Mouse (Mus musculus) embryonic facial prominence, embryonic 15.5 days (tissue): Measurements from ENCODE around the gene Pik3c2a. TPM values are rescaled to one million over a fixed set of nuclear protein-coding genes. Genes with fewer than 3 reads are reported as not detected.
"Not testable (repeated sequence)": the region's sequence is repeated elsewhere in the genome, so short reads cannot be mapped to it uniquely, and the experiment has no call there.

Experiments used
- ATAC-seq: fragments of 200-750 bp; cut with Nextera tagmentation; 2 replicates; pipeline ENCODE4 v1.8.0; 2017; ENCODE audit warnings: low read depth, moderate TSS enrichment; ENCODE audit not compliant: insufficient number of reproducible peaks, low FRiP score, low TSS enrichment
- H3K27ac ChIP-seq: fragments of 300-500 bp; sonication (generic); replicated peaks from 2 replicates; pipeline ENCODE4 v1.5.1; 2015; ENCODE audit warnings: mild to moderate bottlenecking, inconsistent platforms
- H3K27me3 ChIP-seq: fragments of 300-500 bp; sonication (generic); 2 replicates; pipeline ENCODE4 v1.6.1; 2015; ENCODE audit warnings: inconsistent platforms
- H3K36me3 ChIP-seq: fragments of 300-500 bp; sonication (generic); 2 replicates; pipeline ENCODE4 v1.6.1; 2015; ENCODE audit warnings: mild to moderate bottlenecking, inconsistent platforms
- H3K4me1 ChIP-seq: fragments of 300-500 bp; sonication (generic); 2 replicates; pipeline ENCODE4 v1.6.1; 2015; ENCODE audit warnings: inconsistent platforms
- H3K4me2 ChIP-seq: fragments of 300-500 bp; sonication (generic); replicated peaks from 2 replicates; pipeline ENCODE4 v1.6.1; 2015; ENCODE audit warnings: mild to moderate bottlenecking, inconsistent platforms
- H3K4me3 ChIP-seq: fragments of 300-500 bp; sonication (generic); replicated peaks from 2 replicates; pipeline ENCODE4 v1.5.1; 2015; ENCODE audit warnings: mild to moderate bottlenecking, inconsistent platforms
- H3K9ac ChIP-seq: fragments of 300-500 bp; sonication (generic); 2 replicates; pipeline ENCODE4 v1.6.1; 2015; ENCODE audit warnings: inconsistent platforms
- H3K9me3 ChIP-seq: fragments of 300-500 bp; sonication (generic); replicated peaks from 2 replicates; pipeline ENCODE4 v1.6.1; 2016; ENCODE audit warnings: inconsistent platforms
- WGBS: fragments of 180-500 bp; shearing (Covaris S2); methylation state at CpG from one replicate; pipeline ENCODE4 v1.1.7; 2015; 5-methylcytosine and 5-hydroxymethylcytosine counted together
- polyA plus RNA-seq: library from polyadenylated mRNA; unstranded; fragments of >200 nt; fragmentation: Nextera tagmentation; extraction: Ambion mirVana; gene quantifications from 2 replicates; pipeline ENCODE4 v1.2.1, GENCODE M21; 2015

The Pik3c2a gene
- polyA plus RNA-seq, 1 experiment from 2014 or later: 21.2 TPM

GRCm38 (mm10) chr7:116387389-116387788 is 55.9 kb downstream of the Pik3c2a start:
- H3K4me1 ChIP-seq, H3K9me3 ChIP-seq, H3K4me3 ChIP-seq, H3K4me2 ChIP-seq, H3K9ac ChIP-seq, H3K27ac ChIP-seq, H3K27me3 ChIP-seq, ATAC-seq: not testable (repeated sequence)
- WGBS: 91% methylated on average over 2 of the region's 2 CpGs
- H3K36me3 ChIP-seq: 0 out of 2 replicates have a peak, but pooled peaks cover 19% of the 10 kb centered on the region

DNA sequence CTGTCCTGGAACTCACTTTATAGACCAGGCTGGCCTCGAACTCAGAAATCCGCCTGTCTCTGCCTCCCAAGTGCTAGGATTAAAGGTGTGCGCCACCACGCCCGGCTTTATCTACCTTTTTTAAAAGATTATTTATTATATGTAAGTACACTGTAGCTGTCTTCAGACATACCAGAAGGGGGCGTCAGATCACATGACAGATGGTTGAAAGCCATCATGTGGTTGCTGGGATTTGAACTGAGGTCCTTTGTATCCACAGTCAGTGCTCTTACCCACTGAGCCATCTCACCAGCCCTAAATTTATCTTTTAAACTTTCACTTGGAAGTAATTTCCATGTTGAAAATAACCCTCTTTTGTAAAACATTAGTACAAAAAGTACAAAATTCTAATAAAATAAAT is 64.1 kb downstream of the Pik3c2a start:
- H3K9ac ChIP-seq, ATAC-seq, H3K27me3 ChIP-seq, H3K4me3 ChIP-seq, H3K4me1 ChIP-seq, H3K4me2 ChIP-seq, H3K27ac ChIP-seq, H3K9me3 ChIP-seq: not testable (repeated sequence)
- peaks cover 20% of the 10 kb centered on the region for H3K36me3 ChIP-seq
- WGBS: 90% methylated on average over 6 of the region's 6 CpGs

DNA sequence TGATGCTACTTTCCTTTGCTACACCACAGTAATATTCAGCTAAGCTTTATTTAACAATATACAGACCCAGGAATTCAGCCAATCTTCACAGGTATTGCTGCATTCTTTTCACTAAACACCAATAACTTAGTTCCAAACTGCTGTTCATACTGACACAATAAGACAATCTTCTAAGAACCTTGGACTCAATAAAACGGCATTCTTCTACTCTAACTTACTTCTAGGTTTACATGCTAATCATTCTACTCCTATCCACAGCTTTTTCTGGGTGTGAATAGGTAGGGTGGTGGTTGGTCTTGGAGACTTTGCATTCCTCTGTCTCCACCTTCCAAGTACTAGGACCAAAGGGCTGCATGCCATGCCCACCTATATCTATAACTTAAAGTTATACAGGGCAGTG is 69.0 kb downstream of the Pik3c2a start:
- H3K4me1 ChIP-seq: no peaks in the 10 kb centered on the region
- no peaks in the 10 kb centered on the region for H3K9me3 ChIP-seq
- H3K27ac ChIP-seq: no peak overlapping the region
- H3K27me3 ChIP-seq: no peaks in the 10 kb centered on the region
- WGBS: 95% methylated on average over 1 of the region's 1 CpGs
- no peak overlapping the region for H3K4me3 ChIP-seq
- no peak overlapping the region for H3K9ac ChIP-seq
- ATAC-seq: no peak
- H3K4me2 ChIP-seq: no peak overlapping the region
- peaks cover 22% of the 10 kb centered on the region for H3K36me3 ChIP-seq

DNA sequence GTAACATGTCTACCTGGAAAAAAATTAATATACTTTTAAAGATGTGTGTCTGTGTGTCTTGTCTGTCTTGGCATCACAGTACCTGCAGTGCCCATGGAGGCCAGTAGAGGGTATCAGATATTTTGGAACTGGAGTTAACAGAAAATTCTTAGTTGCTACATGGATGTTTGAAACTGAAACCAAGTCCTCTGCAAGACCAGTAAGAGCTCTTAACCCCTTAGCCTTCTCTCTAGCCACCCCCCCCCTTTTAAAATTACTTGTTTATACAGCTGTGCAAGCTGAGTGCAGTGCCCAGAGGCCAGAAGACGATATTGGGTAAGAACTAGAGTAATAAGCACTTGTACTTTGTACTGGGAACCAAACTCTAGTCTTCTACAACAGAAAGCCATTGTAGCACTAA is 107.0 kb downstream of the Pik3c2a start:
- H3K36me3 ChIP-seq: peaks cover 20% of the 10 kb centered on the region
- WGBS: 26% methylated on average over 1 of the region's 1 CpGs
- H3K27ac ChIP-seq: 0 out of 2 replicates have a peak overlapping the region, but pooled peaks have one; percentile 6

GRCm38 (mm10) chr7:116335133-116335532 is 108.1 kb downstream of the Pik3c2a start:
- H3K4me3 ChIP-seq: peak overlapping the region; percentile 80
- H3K36me3 ChIP-seq: peaks cover 29% of the 10 kb centered on the region
- peak overlapping the region; percentile 73 for H3K4me2 ChIP-seq
- no peak for ATAC-seq
- WGBS: 77% methylated on average over 6 of the region's 6 CpGs
- H3K27ac ChIP-seq: no peak overlapping the region
- no peak overlapping the region for H3K9ac ChIP-seq
- peaks cover 11% of the 10 kb centered on the region for H3K4me1 ChIP-seq
- no peaks in the 10 kb centered on the region for H3K9me3 ChIP-seq
- H3K27me3 ChIP-seq: no peaks in the 10 kb centered on the region

More for the DNA sequence above, 107.0 kb downstream of the Pik3c2a start:
- Histone ChIP-seq H3K9ac (no peak overlapping the region), H3K4me2 (no peak overlapping the region), H3K27me3 (no peaks in the 10 kb centered on the region), H3K9me3 (no peaks in the 10 kb centered on the region), H3K4me3 (no peak overlapping the region), H3K4me1 (peaks cover 11% of the 10 kb centered on the region)
- no peak for ATAC-seq

- H3K36me3 ChIP-seq: peaks cover 30% of the 10 kb centered on the region
- no peaks in the 10 kb centered on the region for H3K9me3 ChIP-seq
- ATAC-seq: no peak
- H3K4me2 ChIP-seq: peak overlapping the region; percentile 73
- WGBS: 10% methylated on average over 8 of the region's 8 CpGs
- no peaks in the 10 kb centered on the region for H3K27me3 ChIP-seq
- peak overlapping the region; percentile 91 for H3K9ac ChIP-seq
- peak overlapping the region; percentile 80 for H3K4me3 ChIP-seq
- peaks cover 11% of the 10 kb centered on the region for H3K4me1 ChIP-seq
- H3K27ac ChIP-seq: peak overlapping the region; percentile 76
Measured at GRCm38 (mm10) chr7:116334669-116335038, 108.6 kb downstream of the Pik3c2a start.

GRCm38 (mm10) chr7:116333713-116334668 is 109.3 kb downstream of the Pik3c2a start, which contains the start of gene Rps13:
Gene Rps13 (minus strand): TSS chr7:116334195.
- H3K27ac ChIP-seq: peak within 1 kb of the TSS; percentile 83
- H3K4me2 ChIP-seq: peak within 1 kb of the TSS; percentile 73
- under 1% methylated on average over 78 of the region's 78 CpGs for WGBS
- peak; percentile 99 for ATAC-seq
- H3K9me3 ChIP-seq: no peaks in the 10 kb centered on the region
- H3K9ac ChIP-seq: peak within 1 kb of the TSS; percentile 91
- peaks cover 32% of the 10 kb centered on the region for H3K36me3 ChIP-seq
- peak within 1 kb of the TSS; percentile 80 for H3K4me3 ChIP-seq
- H3K27me3 ChIP-seq: no peaks in the 10 kb centered on the region
- H3K4me1 ChIP-seq: peaks cover 11% of the 10 kb centered on the region

- Histone ChIP-seq H3K4me1 (peaks cover 11% of the 10 kb centered on the region), H3K27me3 (no peaks in the 10 kb centered on the region), H3K36me3 (peaks cover 32% of the 10 kb centered on the region), H3K27ac (no peak overlapping the region), H3K9ac (no peak overlapping the region), H3K9me3 (no peaks in the 10 kb centered on the region), H3K4me3 (no peak overlapping the region), H3K4me2 (no peak overlapping the region)
- WGBS: 82% methylated on average over 2 of the region's 2 CpGs
- no peak for ATAC-seq
Measured at GRCm38 (mm10) chr7:116331246-116331645, 112.0 kb downstream of the Pik3c2a start.

GRCm38 (mm10) chr7:116329858-116330257 is 113.4 kb downstream of the Pik3c2a start:
- H3K27me3 ChIP-seq: no peaks in the 10 kb centered on the region
- no peak for ATAC-seq
- no peaks in the 10 kb centered on the region for H3K9me3 ChIP-seq
- H3K4me1 ChIP-seq: peaks cover 8% of the 10 kb centered on the region
- H3K27ac ChIP-seq: no peak overlapping the region
- no peak overlapping the region for H3K4me3 ChIP-seq
- peaks cover 32% of the 10 kb centered on the region for H3K36me3 ChIP-seq
- WGBS: 89% methylated on average over 4 of the region's 4 CpGs
- H3K9ac ChIP-seq: no peak overlapping the region
- H3K4me2 ChIP-seq: no peak overlapping the region

DNA sequence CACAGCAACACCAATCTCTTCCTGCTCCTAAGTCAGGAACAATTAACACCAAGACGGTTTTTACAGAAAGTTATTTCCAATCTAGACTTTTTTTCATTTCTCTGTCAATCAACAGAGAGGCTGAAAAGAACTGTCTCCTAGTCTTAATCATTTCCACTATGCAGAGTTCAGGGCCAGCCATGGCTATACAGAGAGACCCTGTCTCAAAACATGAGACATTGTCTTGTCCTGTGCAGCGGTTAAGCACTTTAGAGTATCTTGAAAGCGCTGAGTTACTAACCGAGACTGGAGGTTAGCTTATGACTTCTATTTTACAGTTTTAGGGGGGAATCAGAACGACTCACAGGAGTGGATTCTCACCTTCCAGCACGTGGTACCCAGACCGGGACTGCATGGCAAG is 114.5 kb downstream of the Pik3c2a start:
- Histone ChIP-seq H3K4me2 (no peak overlapping the region), H3K9ac (no peak overlapping the region), H3K27me3 (no peaks in the 10 kb centered on the region), H3K36me3 (peaks cover 32% of the 10 kb centered on the region), H3K27ac (no peak overlapping the region), H3K4me1 (peaks cover 8% of the 10 kb centered on the region), H3K9me3 (no peaks in the 10 kb centered on the region), H3K4me3 (no peak overlapping the region)
- WGBS: 71% methylated on average over 7 of the region's 7 CpGs
- no peak for ATAC-seq

GRCm38 (mm10) chr7:116327901-116328300 is 115.3 kb downstream of the Pik3c2a start:
- no peak for ATAC-seq

More at GRCm38 (mm10) chr7:116327901-116328300, 115.3 kb downstream of the Pik3c2a start:
- Histone ChIP-seq H3K9me3 (no peaks in the 10 kb centered on the region), H3K9ac (no peak overlapping the region), H3K27me3 (no peaks in the 10 kb centered on the region), H3K4me1 (peaks cover 9% of the 10 kb centered on the region), H3K4me3 (no peak overlapping the region), H3K36me3 (peaks cover 32% of the 10 kb centered on the region), H3K4me2 (no peak overlapping the region), H3K27ac (no peak overlapping the region)
- WGBS: 85% methylated on average over 5 of the region's 5 CpGs
